Mouse (Mus musculus) cerebellum, postnatal 25 days (tissue): ENCODE data around the gene Hnrnpab.

Source experiments
- DNase-seq, 2 experiments: peaks; one replicate each; pipeline ENCODE4 v3.0.0; 2021; ENCODE audit warnings: mixed read lengths in 2 of 2

The Hnrnpab gene

GRCm38 (mm10) chr11:51606447-51607095 lies at the start of gene Hnrnpab:
Gene Hnrnpab (minus strand): TSS chr11:51606847.
- peak; percentile 97 to 98 for DNase-seq

- DNase-seq: no peak
These were observed 48.2 kb upstream of the Hnrnpab start for GRCm38 (mm10) chr11:51654891-51655290.

GRCm38 (mm10) chr11:51653736-51654135 lies 47.1 kb upstream of the Hnrnpab start:
- DNase-seq: no peak

GRCm38 (mm10) chr11:51652889-51653418 lies 46.3 kb upstream of the Hnrnpab start:
- no peak for DNase-seq

GRCm38 (mm10) chr11:51650691-51651515 lies 44.3 kb upstream of the Hnrnpab start, which contains the start of the genes N4bp3 and D930048N14Rik:
Gene N4bp3 (minus strand): TSS chr11:51650842.
Gene D930048N14Rik (plus strand): TSS chr11:51650954.
- peak; percentile 49 to 68 for DNase-seq

GRCm38 (mm10) chr11:51650261-51650660 lies 43.6 kb upstream of the Hnrnpab start:
- DNase-seq: peak in 1 of 2 experiments; percentile 32

GRCm38 (mm10) chr11:51649889-51650199 lies 43.2 kb upstream of the Hnrnpab start:
- no peak for DNase-seq

- no peak for DNase-seq
These were observed 42.7 kb upstream of the Hnrnpab start for GRCm38 (mm10) chr11:51649111-51649888.

GRCm38 (mm10) chr11:51648566-51648965 lies 41.9 kb upstream of the Hnrnpab start:
- peak in 1 of 2 experiments; percentile 5 for DNase-seq

GRCm38 (mm10) chr11:51646751-51647667 lies 40.4 kb upstream of the Hnrnpab start:
- DNase-seq: peak in 1 of 2 experiments; percentile 3

- peak in 1 of 2 experiments; percentile 5 for DNase-seq
These were observed 39.6 kb upstream of the Hnrnpab start for GRCm38 (mm10) chr11:51646245-51646644.

GRCm38 (mm10) chr11:51645293-51645692 lies 38.6 kb upstream of the Hnrnpab start:
- peak; percentile 12 to 30 for DNase-seq

GRCm38 (mm10) chr11:51644217-51644616 lies 37.6 kb upstream of the Hnrnpab start:
- DNase-seq: no peak

GRCm38 (mm10) chr11:51643761-51644160 lies 37.1 kb upstream of the Hnrnpab start:
- DNase-seq: peak; percentile 52 to 57

- no peak for DNase-seq
These were observed 36.6 kb upstream of the Hnrnpab start for GRCm38 (mm10) chr11:51643202-51643601.

GRCm38 (mm10) chr11:51640748-51641147 lies 34.1 kb upstream of the Hnrnpab start:
- no peak for DNase-seq

GRCm38 (mm10) chr11:51638497-51638896 lies 31.9 kb upstream of the Hnrnpab start:
- no peak for DNase-seq

- DNase-seq: peak in 1 of 2 experiments; percentile 10
These were observed 31.3 kb upstream of the Hnrnpab start for GRCm38 (mm10) chr11:51637971-51638414.

GRCm38 (mm10) chr11:51636323-51636684 lies 29.7 kb upstream of the Hnrnpab start:
- peak; percentile 60 to 71 for DNase-seq

- DNase-seq: peak; percentile 94
These were observed 29.1 kb upstream of the Hnrnpab start, which contains the start of gene Rmnd5b for GRCm38 (mm10) chr11:51635525-51636322. Gene Rmnd5b (minus strand): TSS chr11:51635896.

GRCm38 (mm10) chr11:51635127-51635524 lies 28.5 kb upstream of the Hnrnpab start:
- no peak for DNase-seq
